16 mouse cellular contexts compared by ENCODE assay signal in genomic region chr14:26768195-26768594, GRCm38 (mm10).
"Had no signal": no experiment of that assay in that cellular context is flagged by ENCODE, and none has a peak within 500 bp of the region (broad histone marks: within the 10 kb centered on the region; RNA-seq: fewer than 3 reads in every experiment).

No protein-coding gene starts in this region.

- H3K36me3 ChIP-seq: neural tube, embryonic 13.5 days; neural tube, embryonic 15.5 days; stomach, embryonic 15.5 days had no signal

- H3K4me1 ChIP-seq: neural tube, embryonic 13.5 days; neural tube, embryonic 15.5 days; stomach, embryonic 15.5 days had no signal

- DNase-seq: retina, postnatal 1 day; right cerebral cortex, adult 18-20 months; right cerebral cortex, postnatal 14 days; right cerebral cortex, postnatal 25 days; right cerebral cortex, postnatal 4 days; spleen, adult 18-20 months; thymus, adult 18-20 months; thymus, adult 2 months; thymus, postnatal 14 days; thymus, postnatal 25 days; thymus, postnatal 36 days; thymus, postnatal 4 days had no signal

- H3K27me3 ChIP-seq: neural tube, embryonic 13.5 days; neural tube, embryonic 15.5 days; stomach, embryonic 15.5 days had no signal

- H3K4me3 ChIP-seq: neural tube, embryonic 13.5 days; neural tube, embryonic 15.5 days; stomach, embryonic 15.5 days had no signal

- H3K9ac ChIP-seq: neural tube, embryonic 13.5 days; neural tube, embryonic 15.5 days; stomach, embryonic 15.5 days had no signal

- H3K27ac ChIP-seq: neural tube, embryonic 13.5 days; neural tube, embryonic 15.5 days; stomach, embryonic 15.5 days; stomach, postnatal 0 days had no signal

- H3K9me3 ChIP-seq: stomach, embryonic 15.5 days had no signal
